Mouse (Mus musculus) heart, embryonic 13.5 days (tissue): Measurements from ENCODE around the gene Zfand3. TPM values are rescaled to one million over a fixed set of nuclear protein-coding genes. Genes with fewer than 3 reads are reported as not detected.

Experiments
- ATAC-seq: fragments of 200-750 bp; cut with Nextera tagmentation; 2 replicates; pipeline ENCODE4 v1.8.0; 2017; ENCODE audit warnings: moderate TSS enrichment; ENCODE audit not compliant: insufficient number of reproducible peaks, low FRiP score, low TSS enrichment; ENCODE audit errors: extremely low read depth
- H3K27ac ChIP-seq: fragments of 300-500 bp; sonication (generic); replicated peaks from 2 replicates; pipeline ENCODE4 v1.5.1; 2015; ENCODE audit warnings: moderate library complexity, mild to moderate bottlenecking, inconsistent platforms
- H3K27me3 ChIP-seq: fragments of 300-500 bp; sonication (generic); replicated peaks from 2 replicates; pipeline ENCODE4 v1.6.1; 2015; ENCODE audit warnings: mild to moderate bottlenecking, inconsistent platforms
- H3K36me3 ChIP-seq: fragments of 300-500 bp; sonication (generic); 2 replicates; pipeline ENCODE4 v1.6.1; 2015; ENCODE audit warnings: mild to moderate bottlenecking, inconsistent platforms
- H3K4me1 ChIP-seq: fragments of 300-500 bp; sonication (generic); 2 replicates; pipeline ENCODE4 v1.6.1; 2015; ENCODE audit warnings: inconsistent platforms
- H3K4me2 ChIP-seq: fragments of 300-500 bp; sonication (generic); 2 replicates; pipeline ENCODE4 v1.6.1; 2015; ENCODE audit warnings: inconsistent platforms, mild to moderate bottlenecking, moderate library complexity
- H3K4me3 ChIP-seq: fragments of 300-500 bp; sonication (generic); 2 replicates; pipeline ENCODE4 v1.5.1; 2015; ENCODE audit warnings: moderate library complexity, mild to moderate bottlenecking, inconsistent platforms
- H3K9ac ChIP-seq: fragments of 300-500 bp; sonication (generic); 2 replicates; pipeline ENCODE4 v1.6.1; 2015; ENCODE audit warnings: inconsistent platforms, mild to moderate bottlenecking, moderate library complexity
- H3K9me3 ChIP-seq: fragments of 300-500 bp; sonication (generic); 2 replicates; pipeline ENCODE4 v1.6.1; 2016; ENCODE audit warnings: inconsistent platforms
- WGBS: fragments of 180-500 bp; shearing (Covaris S2); methylation state at CpG from one replicate; pipeline ENCODE4 v1.1.7; 2015; ENCODE audit warnings: mixed read lengths; 5-methylcytosine and 5-hydroxymethylcytosine counted together
- polyA plus RNA-seq: library from polyadenylated mRNA; unstranded; fragments of >200 nt; fragmentation: Nextera tagmentation; extraction: Ambion mirVana; gene quantifications from 2 replicates; pipeline ENCODE4 v1.2.1, GENCODE M21; 2015

The Zfand3 gene
- polyA plus RNA-seq, 1 experiment from 2014 or later = 55.7 TPM

DNA sequence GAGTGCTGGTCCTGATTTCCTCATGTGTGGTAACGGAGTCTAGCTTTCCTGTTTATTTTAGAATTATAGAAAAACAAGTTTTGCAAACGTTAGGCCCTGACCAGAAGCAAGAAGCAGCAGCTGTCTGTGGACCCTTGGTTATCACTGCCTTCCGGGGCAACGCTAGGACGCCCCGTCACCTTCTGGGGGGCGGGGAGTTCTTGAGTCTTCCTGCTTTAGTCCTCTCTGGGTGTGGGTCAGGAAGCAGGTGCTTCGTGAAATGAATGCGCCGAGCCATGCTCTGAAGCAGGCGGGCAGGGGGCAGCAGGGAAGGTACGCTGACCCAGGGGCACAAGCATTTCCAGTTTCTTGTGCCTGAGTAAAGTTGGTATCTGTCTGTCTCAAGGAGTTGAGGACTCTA is 129.1 kb downstream of the Zfand3 start:
- H3K4me2 ChIP-seq = no peak overlapping the region
- peaks cover 13% of the 10 kb centered on the region for H3K36me3 ChIP-seq
- H3K4me3 ChIP-seq = no peak overlapping the region
- ATAC-seq = no peak
- WGBS = 65% methylated on average over 12 of the region's 12 CpGs
- no peak overlapping the region for H3K27ac ChIP-seq
- H3K4me1 ChIP-seq = peaks cover 67% of the 10 kb centered on the region
- no peaks in the 10 kb centered on the region for H3K27me3 ChIP-seq
- no peak overlapping the region for H3K9ac ChIP-seq
- H3K9me3 ChIP-seq = no peaks in the 10 kb centered on the region

DNA sequence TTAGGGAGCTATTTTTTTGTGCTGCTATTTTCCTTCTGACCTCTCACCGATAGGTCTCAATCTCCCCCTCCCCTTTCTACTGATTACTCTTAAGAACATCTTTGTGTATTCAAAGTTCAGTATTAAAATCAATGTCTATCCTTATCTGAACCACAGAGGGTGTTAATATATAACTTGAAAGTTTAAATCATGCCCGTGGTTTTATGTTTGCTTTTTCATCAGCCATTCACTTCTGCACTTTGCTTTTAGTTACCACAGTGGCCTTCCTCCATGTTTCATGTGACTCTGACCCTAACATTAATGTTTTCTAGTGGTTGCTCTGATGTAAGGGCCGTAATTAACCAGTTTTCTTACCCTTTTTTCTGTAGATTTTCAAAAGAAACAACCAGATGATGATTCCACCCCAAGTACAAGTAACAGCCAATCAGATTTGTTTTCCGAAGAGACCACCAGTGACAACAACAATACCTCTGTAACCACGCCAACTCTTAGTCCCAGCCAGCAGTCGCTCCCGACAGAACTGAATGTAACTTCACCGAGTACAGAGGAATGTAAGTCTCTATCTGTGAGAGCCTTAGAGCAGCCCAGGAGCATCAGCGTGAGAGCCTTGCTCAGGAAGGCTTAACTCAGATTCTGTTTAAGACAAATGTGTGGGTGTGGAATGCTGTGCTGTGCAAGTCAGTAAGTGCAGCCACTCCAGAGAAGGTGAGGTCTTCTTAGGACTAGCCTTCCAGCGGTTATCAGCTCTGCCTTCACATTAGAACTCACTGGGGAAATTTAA is 130.6 kb downstream of the Zfand3 start:
- Histone ChIP-seq H3K27me3 (no peaks in the 10 kb centered on the region), H3K36me3 (peaks cover 13% of the 10 kb centered on the region), H3K27ac (no peak overlapping the region; the same call in 1 of the 2 replicates), H3K9ac (no peak overlapping the region), H3K4me3 (no peak overlapping the region), H3K4me1 (peaks cover 68% of the 10 kb centered on the region), H3K9me3 (no peaks in the 10 kb centered on the region), H3K4me2 (no peak overlapping the region)
- ATAC-seq = no peak
- 60% methylated on average over 10 of the region's 10 CpGs for WGBS

DNA sequence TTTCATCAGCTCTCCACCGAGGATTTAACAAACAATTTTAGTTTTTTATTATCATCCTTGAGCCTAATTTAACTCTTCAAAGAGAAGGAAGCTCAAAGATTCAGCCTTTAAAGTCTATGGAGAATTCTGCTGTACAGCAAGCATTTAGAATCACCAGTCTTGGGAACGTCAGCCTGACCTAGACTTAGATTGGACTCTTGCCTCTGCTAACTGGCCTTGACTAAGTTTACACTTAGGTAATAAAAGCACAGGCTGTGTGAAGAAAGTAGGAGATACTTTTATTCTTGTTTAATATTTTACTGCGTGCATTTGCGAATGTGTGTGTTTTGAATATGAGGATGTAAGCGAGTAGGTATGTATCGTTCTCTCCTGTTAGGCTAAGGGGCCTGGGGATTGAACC is 131.4 kb downstream of the Zfand3 start:
- no peaks in the 10 kb centered on the region for H3K9me3 ChIP-seq
- H3K36me3 ChIP-seq = peaks cover 13% of the 10 kb centered on the region
- no peak overlapping the region for H3K4me3 ChIP-seq
- H3K4me2 ChIP-seq = no peak overlapping the region
- WGBS = 91% methylated on average over 6 of the region's 6 CpGs
- ATAC-seq = no peak
- H3K27ac ChIP-seq = no peak overlapping the region
- no peak overlapping the region for H3K9ac ChIP-seq
- H3K27me3 ChIP-seq = no peaks in the 10 kb centered on the region
- peaks cover 61% of the 10 kb centered on the region for H3K4me1 ChIP-seq

DNA sequence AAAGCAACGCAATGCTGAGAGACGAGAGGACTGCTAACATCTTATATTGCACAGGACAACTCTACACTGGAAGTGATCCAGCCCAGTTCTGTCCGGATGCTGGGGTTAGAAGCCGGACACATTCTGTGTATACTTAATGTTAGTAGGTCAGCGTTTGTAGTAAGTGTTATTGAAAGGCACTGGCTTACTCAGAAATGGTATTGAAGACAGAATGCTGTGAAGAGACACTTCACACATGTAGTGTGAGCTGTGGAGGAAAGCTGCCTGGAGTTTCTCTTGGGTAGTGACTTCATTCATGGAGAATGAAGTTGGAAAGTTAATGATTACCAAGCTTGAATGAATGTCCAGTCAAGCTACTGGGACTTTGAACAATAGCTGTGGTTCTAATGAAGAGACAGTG is 132.2 kb downstream of the Zfand3 start:
- Histone ChIP-seq H3K9me3 (no peaks in the 10 kb centered on the region), H3K27ac (peak overlapping the region; percentile 16; the same call in 1 of the 2 replicates), H3K36me3 (peaks cover 15% of the 10 kb centered on the region), H3K4me2 (no peak overlapping the region), H3K27me3 (no peaks in the 10 kb centered on the region), H3K4me3 (no peak overlapping the region), H3K4me1 (peaks cover 53% of the 10 kb centered on the region), H3K9ac (no peak overlapping the region)
- WGBS = 71% methylated on average over 5 of the region's 5 CpGs
- no peak for ATAC-seq

DNA sequence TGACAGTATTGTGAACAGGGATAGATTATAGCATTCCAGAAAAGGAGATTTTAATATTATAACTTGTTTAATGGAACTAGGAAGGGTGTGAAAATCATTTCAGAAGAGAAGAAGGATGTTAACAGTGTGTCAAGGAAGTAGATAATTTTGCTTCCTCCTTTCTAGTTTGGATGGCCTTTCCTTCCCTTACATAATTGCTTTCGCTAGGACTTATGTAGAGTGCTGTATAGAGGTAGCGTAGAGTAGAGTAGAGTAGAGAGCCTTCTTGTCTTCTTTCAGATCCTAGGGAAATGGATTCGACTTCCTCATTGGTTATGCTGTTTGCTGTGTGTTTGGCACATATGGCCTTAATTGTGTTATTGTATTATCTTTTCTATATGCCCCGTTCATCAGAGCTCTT is 132.6 kb downstream of the Zfand3 start:
- peak overlapping the region; percentile 16; the same call in 1 of the 2 replicates for H3K27ac ChIP-seq
- peaks cover 15% of the 10 kb centered on the region for H3K36me3 ChIP-seq
- H3K4me1 ChIP-seq = peaks cover 49% of the 10 kb centered on the region
- 87% methylated on average over 4 of the region's 4 CpGs for WGBS
- no peaks in the 10 kb centered on the region for H3K9me3 ChIP-seq
- H3K4me2 ChIP-seq = no peak overlapping the region
- H3K4me3 ChIP-seq = no peak overlapping the region
- no peak for ATAC-seq
- H3K9ac ChIP-seq = no peak overlapping the region
- no peaks in the 10 kb centered on the region for H3K27me3 ChIP-seq

DNA sequence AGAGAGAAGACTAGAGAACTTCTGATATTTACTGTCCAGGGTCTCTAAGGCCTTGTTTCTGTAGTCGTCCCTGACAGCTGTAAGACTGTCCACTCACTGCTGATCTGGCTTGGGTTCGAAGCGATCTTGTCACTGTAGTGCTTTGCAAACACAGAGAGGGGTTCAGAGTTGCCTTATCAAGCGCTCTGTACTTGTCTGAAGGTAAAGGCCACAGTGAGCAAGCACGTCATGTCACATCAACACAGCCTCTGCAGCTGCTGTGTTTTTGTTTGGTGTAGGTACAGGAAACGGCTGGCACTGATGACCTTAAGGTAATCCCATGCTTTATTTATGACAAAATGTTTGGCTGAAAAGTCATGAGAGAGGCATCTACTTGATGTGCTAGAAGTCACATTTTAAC is 139.6 kb downstream of the Zfand3 start:
- H3K4me3 ChIP-seq = no peak overlapping the region
- H3K9me3 ChIP-seq = no peaks in the 10 kb centered on the region
- ATAC-seq = no peak
- no peaks in the 10 kb centered on the region for H3K27me3 ChIP-seq
- no peak overlapping the region for H3K9ac ChIP-seq
- peaks cover 2% of the 10 kb centered on the region; the same call in 1 of the 2 replicates for H3K36me3 ChIP-seq
- H3K27ac ChIP-seq = peak overlapping the region; percentile 61
- H3K4me2 ChIP-seq = no peak overlapping the region
- WGBS = 32% methylated on average over 6 of the region's 6 CpGs
- H3K4me1 ChIP-seq = peaks cover 68% of the 10 kb centered on the region

DNA sequence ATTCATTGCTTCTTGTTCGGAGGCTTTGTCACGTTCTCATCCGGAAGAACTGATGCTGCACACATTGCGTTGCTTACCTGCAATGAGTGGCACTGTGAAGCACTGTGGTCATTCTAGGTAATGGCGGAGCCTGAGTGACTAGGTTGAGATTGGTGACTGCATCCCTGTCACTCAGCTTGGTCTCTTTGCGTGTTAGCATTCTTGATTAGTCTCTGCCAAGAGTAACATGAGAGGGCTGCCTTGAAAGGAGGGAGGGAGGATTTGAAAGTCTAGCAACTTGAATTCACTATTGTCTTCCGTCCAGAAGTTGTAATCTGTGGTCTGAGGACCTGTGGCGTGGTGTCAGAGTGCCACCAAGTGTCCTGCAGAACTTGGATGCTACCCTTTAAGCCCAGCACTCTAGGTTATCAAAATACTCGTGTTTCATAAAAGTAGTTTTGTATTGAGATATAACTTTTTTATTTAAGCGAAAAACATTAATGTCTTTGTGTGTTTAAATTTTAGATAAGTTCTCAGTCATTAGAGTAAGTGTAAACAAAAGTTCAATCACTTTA is 141.1 kb downstream of the Zfand3 start:
- H3K36me3 ChIP-seq = peaks cover 2% of the 10 kb centered on the region; the same call in 1 of the 2 replicates
- no peak for ATAC-seq
- no peak overlapping the region for H3K4me3 ChIP-seq
- no peaks in the 10 kb centered on the region for H3K27me3 ChIP-seq
- 52% methylated on average over 10 of the region's 10 CpGs for WGBS
- H3K9ac ChIP-seq = no peak overlapping the region
- H3K4me2 ChIP-seq = no peak overlapping the region
- H3K9me3 ChIP-seq = no peaks in the 10 kb centered on the region
- peak overlapping the region; percentile 56; the same call in 1 of the 2 replicates for H3K27ac ChIP-seq
- peaks cover 80% of the 10 kb centered on the region for H3K4me1 ChIP-seq

DNA sequence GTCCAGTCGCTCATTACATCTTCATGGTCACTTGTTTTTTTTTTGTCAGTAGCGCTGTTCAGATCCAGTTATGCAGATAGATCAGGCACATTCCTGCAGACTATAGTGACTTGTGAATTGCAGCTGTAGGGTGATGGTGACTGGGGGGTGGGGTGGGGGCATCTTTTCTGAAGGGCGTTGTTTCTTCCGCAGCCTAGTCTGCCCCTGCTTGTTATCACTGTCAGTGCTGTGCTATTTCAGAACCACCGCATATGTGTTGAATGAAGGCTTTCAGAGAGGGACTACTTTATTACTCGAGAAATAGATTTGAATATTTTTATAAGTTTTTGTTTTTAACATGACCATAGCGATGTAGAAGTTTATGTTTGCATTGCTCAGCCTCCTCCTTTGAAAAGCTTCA is 142.0 kb downstream of the Zfand3 start:
- 26% methylated on average over 7 of the region's 7 CpGs for WGBS
- no peak for ATAC-seq

DNA sequence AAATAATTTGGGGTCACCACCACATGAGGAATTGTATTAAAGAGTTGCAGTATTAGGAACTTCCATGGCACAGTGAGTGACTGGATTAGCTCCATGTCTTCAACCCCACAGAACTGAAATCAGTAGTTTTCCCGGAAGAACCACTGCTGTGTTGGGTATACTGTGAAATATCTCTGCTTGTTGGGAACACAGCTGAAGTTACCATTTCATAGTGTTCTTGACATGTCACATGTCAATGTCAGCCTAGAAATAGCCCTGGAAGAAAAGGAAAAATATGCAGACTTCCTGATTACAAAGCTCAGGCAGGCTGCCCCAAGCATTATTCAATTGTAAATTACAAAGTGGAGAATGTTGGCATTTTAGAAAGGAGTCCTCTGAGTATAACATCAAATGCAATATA is 143.4 kb downstream of the Zfand3 start:
- no peaks in the 10 kb centered on the region for H3K36me3 ChIP-seq
- peak overlapping the region; percentile 90 for H3K27ac ChIP-seq
- H3K9ac ChIP-seq = no peak overlapping the region
- 23% methylated on average over 1 of the region's 1 CpGs for WGBS
- H3K27me3 ChIP-seq = no peaks in the 10 kb centered on the region
- ATAC-seq = no peak
- no peak overlapping the region for H3K4me3 ChIP-seq
- peak overlapping the region; percentile 21 for H3K4me2 ChIP-seq
- H3K9me3 ChIP-seq = no peaks in the 10 kb centered on the region
- peaks cover 95% of the 10 kb centered on the region for H3K4me1 ChIP-seq

More for the DNA sequence above, 142.0 kb downstream of the Zfand3 start:
- Histone ChIP-seq H3K9ac (no peak overlapping the region), H3K27me3 (no peaks in the 10 kb centered on the region), H3K36me3 (no peaks in the 10 kb centered on the region), H3K4me3 (no peak overlapping the region), H3K4me2 (peak overlapping the region; percentile 33), H3K4me1 (peaks cover 86% of the 10 kb centered on the region), H3K27ac (peak overlapping the region; percentile 90), H3K9me3 (no peaks in the 10 kb centered on the region)

DNA sequence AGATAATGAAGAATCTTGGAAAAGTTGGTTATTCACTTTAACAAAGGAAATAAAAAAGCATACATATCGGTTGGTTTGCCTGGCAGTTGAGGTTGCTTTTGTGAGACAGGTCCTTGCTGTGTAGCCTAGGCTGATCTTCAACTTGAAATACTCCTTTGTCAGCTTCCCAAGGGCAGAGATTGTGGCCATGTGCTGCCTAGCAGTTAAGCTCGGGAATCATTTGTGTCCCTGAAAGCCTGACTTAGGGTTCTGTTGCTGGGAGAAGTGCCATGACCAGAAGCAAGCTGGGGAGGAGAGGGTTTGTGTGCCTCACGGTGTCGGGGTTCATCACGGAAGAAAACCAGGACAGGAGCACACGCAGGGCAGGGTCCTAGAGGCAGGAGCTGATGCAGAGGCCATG is 143.8 kb downstream of the Zfand3 start:
- Histone ChIP-seq H3K9me3 (no peaks in the 10 kb centered on the region), H3K9ac (peak overlapping the region; percentile 38), H3K4me2 (peak overlapping the region; percentile 21), H3K36me3 (no peaks in the 10 kb centered on the region), H3K27ac (peak overlapping the region; percentile 90), H3K27me3 (no peaks in the 10 kb centered on the region), H3K4me1 (peaks cover 95% of the 10 kb centered on the region), H3K4me3 (no peak overlapping the region)
- WGBS = 46% methylated on average over 6 of the region's 6 CpGs
- no peak for ATAC-seq

DNA sequence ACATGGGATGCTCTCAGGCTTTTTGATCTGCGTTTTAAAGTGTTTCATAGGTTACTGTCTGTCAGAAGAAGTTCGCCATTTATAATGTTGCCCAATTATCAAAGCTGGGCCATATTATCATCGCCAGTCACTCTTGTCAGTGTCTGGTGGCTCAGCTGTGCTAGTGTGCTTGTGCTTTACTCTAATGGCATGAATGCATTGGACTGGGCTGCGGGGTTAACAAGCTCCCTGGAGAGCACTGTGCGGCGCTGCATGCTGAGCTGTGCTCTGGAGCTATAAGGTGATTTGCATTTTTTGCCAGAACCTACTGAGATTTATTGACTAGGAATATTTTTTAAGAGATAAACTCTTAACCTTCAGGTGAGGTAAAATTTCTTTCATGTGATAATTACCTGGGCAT is 145.4 kb downstream of the Zfand3 start:
- Histone ChIP-seq H3K4me3 (no peak overlapping the region), H3K36me3 (no peaks in the 10 kb centered on the region), H3K4me2 (no peak overlapping the region), H3K27me3 (no peaks in the 10 kb centered on the region), H3K9ac (no peak overlapping the region), H3K27ac (no peak overlapping the region), H3K4me1 (peaks cover 92% of the 10 kb centered on the region), H3K9me3 (no peaks in the 10 kb centered on the region)
- 87% methylated on average over 6 of the region's 6 CpGs for WGBS
- ATAC-seq = no peak

DNA sequence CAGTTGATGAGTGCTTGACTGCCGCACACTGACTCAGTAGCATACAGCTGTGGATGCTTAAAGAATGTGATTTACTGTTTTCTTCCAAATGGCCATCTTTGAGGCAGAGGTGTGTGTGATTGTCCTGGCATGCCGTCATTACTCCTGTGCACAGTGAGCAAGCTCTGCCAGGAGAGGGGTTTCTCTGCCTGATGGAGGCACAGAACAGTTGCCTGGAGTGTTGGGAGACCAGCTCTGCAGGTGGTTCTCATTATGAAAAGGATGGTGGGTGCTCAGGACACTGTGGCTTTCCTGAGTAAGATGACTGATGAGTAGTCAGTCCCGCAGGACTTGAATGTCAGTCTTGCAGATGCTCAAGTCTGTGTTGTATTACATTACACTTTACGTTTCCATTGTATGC is 149.6 kb downstream of the Zfand3 start:
- no peak overlapping the region for H3K4me3 ChIP-seq
- no peaks in the 10 kb centered on the region for H3K36me3 ChIP-seq
- no peak overlapping the region for H3K4me2 ChIP-seq
- no peaks in the 10 kb centered on the region for H3K9me3 ChIP-seq
- no peak for ATAC-seq
- H3K27me3 ChIP-seq = no peaks in the 10 kb centered on the region
- no peak overlapping the region for H3K27ac ChIP-seq
- H3K4me1 ChIP-seq = peaks cover 91% of the 10 kb centered on the region
- WGBS = 55% methylated on average over 4 of the region's 4 CpGs
- no peak overlapping the region for H3K9ac ChIP-seq
